Mouse (Mus musculus): ENCODE measurements around the gene Gm28171.
"Not testable (repeated sequence)": the region's sequence is repeated elsewhere in the genome, so short reads cannot be mapped to it uniquely, and the experiment has no call there.

The Gm28171 gene

DNA sequence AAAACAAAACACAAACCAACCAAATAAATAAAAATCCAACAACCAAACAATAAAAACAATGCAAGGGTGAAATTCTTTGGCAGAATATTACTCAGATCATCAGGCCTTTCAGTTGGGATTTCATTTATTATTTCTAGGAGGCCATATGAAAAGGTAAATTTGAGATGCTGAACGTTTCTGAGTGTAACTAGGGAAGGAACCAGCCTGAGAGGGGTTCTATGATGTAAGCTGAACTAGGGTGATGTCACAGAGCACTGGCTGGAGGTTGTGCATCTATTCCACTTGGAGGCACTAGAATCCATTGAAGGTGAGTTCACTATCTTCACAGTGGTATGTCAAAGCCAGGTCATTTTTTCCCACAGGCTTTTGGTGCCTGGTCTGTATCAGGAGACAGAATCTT is at the start of gene Gm28171:
Gene Gm28171, plus strand, starts transcription at position 301 of the 400 bp plus-strand sequence.
- not testable (repeated sequence) for DNase-seq

All from lung, postnatal 36 days (tissue).